12 mouse cellular contexts compared by ENCODE assay signal in genomic region chr6:87494339-87494738, GRCm38 (mm10). TPM values are rescaled to one million over a fixed set of nuclear protein-coding genes. Genes with fewer than 3 reads are reported as not detected.
DNase-seq lines count a peak whose midpoint lies in the region; ATAC-seq and TF ChIP-seq lines count a peak whose summit lies in the region.
"Had no signal": no experiment of that assay in that cellular context is flagged by ENCODE, and none has a peak within 500 bp of the region (broad histone marks: within the 10 kb centered on the region; RNA-seq: fewer than 3 reads in every experiment).

No protein-coding gene starts in this region.

- H3K4me1 ChIP-seq in kidney, adult 2 months (ENCODE audit: control insufficient read depth, insufficient read depth, low read length): no peaks in the 10 kb centered on the region
- H3K4me1 ChIP-seq in heart, embryonic 14.5 days (ENCODE audit: control insufficient read depth in 2 of 2, insufficient read depth in 2 of 2, low read length in 2 of 2): peaks cover 0 to 3% of the 10 kb centered on the region in 2 experiments; a peak in 1 of 4 replicates
- 0 out of 2 replicates have a peak, but pooled peaks cover 6% of the 10 kb centered on the region for H3K4me1 ChIP-seq in limb, embryonic 13.5 days
- no peaks in the 10 kb centered on the region for H3K4me1 ChIP-seq in midbrain, postnatal 0 days (ENCODE audit: insufficient read depth, low read length)
- H3K4me1 ChIP-seq: neural tube, embryonic 12.5 days had no signal

- no peaks in the 10 kb centered on the region for H3K36me3 ChIP-seq in kidney, adult 2 months (ENCODE audit: control insufficient read depth, insufficient read depth, low read length)
- no peaks in the 10 kb centered on the region for H3K36me3 ChIP-seq in heart, embryonic 14.5 days (ENCODE audit: control insufficient read depth, insufficient read depth, low read length)
- H3K36me3 ChIP-seq in limb, embryonic 13.5 days: no peaks in the 10 kb centered on the region
- no peaks in the 10 kb centered on the region for H3K36me3 ChIP-seq in midbrain, postnatal 0 days (ENCODE audit: insufficient read depth, low read length)
- H3K36me3 ChIP-seq: embryonic facial prominence, embryonic 12.5 days; neural tube, embryonic 12.5 days had no signal

- no peak overlapping the region for H3K9ac ChIP-seq in heart, embryonic 14.5 days (ENCODE audit: low read length)
- H3K9ac ChIP-seq in limb, embryonic 13.5 days: no peak overlapping the region
- H3K9ac ChIP-seq in midbrain, postnatal 0 days (replicated peaks; ENCODE audit: low read length, poor library complexity, severe bottlenecking): no peak overlapping the region
- H3K9ac ChIP-seq: embryonic facial prominence, embryonic 12.5 days; hindbrain, embryonic 14.5 days; neural tube, embryonic 12.5 days had no signal

- no peaks in the 10 kb centered on the region for H3K27me3 ChIP-seq in kidney, adult 2 months (replicated peaks; ENCODE audit: control insufficient read depth, insufficient read depth, low read length)
- peaks cover 8% of the 10 kb centered on the region; the same call in 1 of the 2 replicates for H3K27me3 ChIP-seq in heart, embryonic 14.5 days (ENCODE audit: control insufficient read depth, insufficient read depth, low read length)
- no peaks in the 10 kb centered on the region for H3K27me3 ChIP-seq in limb, embryonic 13.5 days
- no peaks in the 10 kb centered on the region for H3K27me3 ChIP-seq in midbrain, postnatal 0 days (ENCODE audit: insufficient read depth, low read length)
- H3K27me3 ChIP-seq: embryonic facial prominence, embryonic 12.5 days; neural tube, embryonic 12.5 days had no signal

- no peak overlapping the region for H3K27ac ChIP-seq in kidney, adult 2 months (ENCODE audit: insufficient read depth, low read depth, low read length)
- no peak overlapping the region for H3K27ac ChIP-seq in heart, embryonic 14.5 days (replicated peaks in 1 of 2; ENCODE audit: control insufficient read depth in 1 of 2, insufficient read depth in 1 of 2, low read depth in 2 of 2, low read length in 2 of 2)
- H3K27ac ChIP-seq in limb, embryonic 13.5 days: no peak overlapping the region
- H3K27ac ChIP-seq in midbrain, postnatal 0 days (ENCODE audit: low read depth, low read length): no peak overlapping the region
- H3K27ac ChIP-seq: embryonic facial prominence, embryonic 12.5 days; hindbrain, embryonic 14.5 days; neural tube, embryonic 12.5 days had no signal

- peak overlapping the region; percentile 47 for H3K4me2 ChIP-seq in heart, embryonic 14.5 days (ENCODE audit: low read length)
- peak overlapping the region; percentile 28; the same call in 1 of the 2 replicates for H3K4me2 ChIP-seq in limb, embryonic 13.5 days (replicated peaks)
- H3K4me2 ChIP-seq in midbrain, postnatal 0 days (ENCODE audit: low read depth, low read length, poor library complexity, severe bottlenecking): no peak overlapping the region
- H3K4me2 ChIP-seq: embryonic facial prominence, embryonic 12.5 days; hindbrain, embryonic 14.5 days; neural tube, embryonic 12.5 days had no signal

- DNase-seq in kidney, adult 2 months: peak; percentile 31
- no peak for DNase-seq in kidney, adult 8-10 months
- DNase-seq in left cerebral cortex, adult 18-20 months (ENCODE audit: low spot score in 2 of 2): no peak
- no peak for DNase-seq in midbrain, postnatal 0 days (ENCODE audit: low spot score)
- DNase-seq: adrenal gland, postnatal 14 days had no signal

- ATAC-seq in heart, embryonic 14.5 days (ENCODE audit: insufficient number of reproducible peaks, insufficient read depth, low FRiP score, low read depth): no peak
- ATAC-seq in limb, embryonic 13.5 days (ENCODE audit: low FRiP score, low read depth): no peak
- ATAC-seq in monocyte, adult 5-6 weeks (replicated peaks; ENCODE audit: insufficient number of reproducible peaks, low FRiP score, low TSS enrichment, poor library complexity, severe bottlenecking): peak; percentile 60; the same call in 1 of the 2 replicates
- no peak for ATAC-seq in midbrain, postnatal 0 days (ENCODE audit: low FRiP score)
- no peak for ATAC-seq in erythroblast, adult 5-6 weeks (replicated peaks; ENCODE audit: low FRiP score, poor library complexity, severe bottlenecking)

- WGBS in kidney, adult 2 months: 55% methylated on average over 9 of the region's 9 CpGs
- WGBS in heart, embryonic 14.5 days: 64% methylated on average over 9 of the region's 9 CpGs
- 34% methylated on average over 9 of the region's 9 CpGs for WGBS in limb, embryonic 13.5 days
- WGBS in midbrain, postnatal 0 days: 88% methylated on average over 9 of the region's 9 CpGs

- TF ChIP-seq POLR2A in kidney, adult 2 months (IDR thresholded peaks at IDR 0.05; ENCODE audit: low read depth, low read length): no peak

- no peak for TF ChIP-seq CTCF in kidney, adult 2 months (conservative IDR thresholded peaks at IDR 0.05; ENCODE audit: insufficient read depth, insufficient read length, low read depth, low read length)
- no peak for TF ChIP-seq CTCF in midbrain, postnatal 0 days (IDR thresholded peaks at IDR 0.05)

- H3K9me3 ChIP-seq in heart, embryonic 14.5 days (ENCODE audit: control insufficient read depth, low read length): no peaks in the 10 kb centered on the region
- H3K9me3 ChIP-seq in limb, embryonic 13.5 days: no peaks in the 10 kb centered on the region
- H3K9me3 ChIP-seq in midbrain, postnatal 0 days (ENCODE audit: low read length): no peaks in the 10 kb centered on the region
- H3K9me3 ChIP-seq: embryonic facial prominence, embryonic 12.5 days; neural tube, embryonic 12.5 days had no signal

- H3K4me3 ChIP-seq in kidney, adult 2 months (ENCODE audit: insufficient read depth, low read depth, low read length): peak overlapping the region; percentile 12; the same call in 1 of the 2 replicates
- H3K4me3 ChIP-seq in heart, embryonic 14.5 days (ENCODE audit: control insufficient read depth in 1 of 2, insufficient read depth in 1 of 2, low read depth in 1 of 2, low read length in 2 of 2): peak overlapping the region in 1 of 2 experiments; percentile 7; a peak in 1 of 4 replicates
- H3K4me3 ChIP-seq in limb, embryonic 13.5 days: no peak overlapping the region
- no peak overlapping the region for H3K4me3 ChIP-seq in midbrain, postnatal 0 days (ENCODE audit: low read depth, low read length)
- H3K4me3 ChIP-seq: embryonic facial prominence, embryonic 12.5 days; neural tube, embryonic 12.5 days had no signal

RNA-seq across cellular contexts. Expression of gene Arhgap25, which starts 38.7 kb away (rescaled TPM):
- polyA plus RNA-seq in kidney, adult 2 months (2012; rRNA removed): 0.68 and 1.5 TPM in 2 replicates
- polyA plus RNA-seq in heart, embryonic 14.5 days (2014; fragmentation: Nextera tagmentation; extraction: Ambion mirVana): 3.9 and 4.3 TPM in 2 replicates
- polyA plus RNA-seq in limb, embryonic 13.5 days (2015; fragmentation: Nextera tagmentation; extraction: Ambion mirVana): 4.4 and 4.5 TPM in 2 replicates
- 138 to 220 TPM (median 146 TPM) in 3 replicates for total RNA-seq in monocyte, adult 5-6 weeks (2017)
- total RNA-seq in left cerebral cortex, adult 18-20 months (2021): 10 to 100 TPM in 1 of 2 experiments, 1 to 10 TPM in 1; 8.1 to 10.8 TPM
- total RNA-seq in midbrain, postnatal 0 days (2014; rRNA removed): 0.93 and 1.4 TPM in 2 replicates
- 1.2 and 1.8 TPM in 2 replicates for polyA plus RNA-seq in midbrain, postnatal 0 days (2015; fragmentation: Nextera tagmentation; extraction: Ambion mirVana)
- 9.2 and 14.2 TPM in 2 replicates for total RNA-seq in erythroblast, adult 5-6 weeks (2015; ENCODE audit: low replicate concordance)
- 8.2 and 19.2 TPM in 2 replicates for total RNA-seq in erythroblast, adult 5-6 weeks (2017; ENCODE audit: low replicate concordance)
